Mouse (Mus musculus) CD4-positive, CD25-positive, alpha-beta regulatory T cell, adult 9 weeks (primary cell): Measurements from ENCODE around the gene Sema4g. TPM values are rescaled to one million over a fixed set of nuclear protein-coding genes. Genes with fewer than 3 reads are reported as not detected.

Experiments used
- polyA plus RNA-seq: library from polyadenylated mRNA; unstranded; fragments of 100-300 nt; shearing (Covaris generic); gene quantifications from one replicate; pipeline ENCODE4 v1.2.1, GENCODE M21; 2017

Gene Sema4g
- 0.06 TPM for polyA plus RNA-seq

DNA sequence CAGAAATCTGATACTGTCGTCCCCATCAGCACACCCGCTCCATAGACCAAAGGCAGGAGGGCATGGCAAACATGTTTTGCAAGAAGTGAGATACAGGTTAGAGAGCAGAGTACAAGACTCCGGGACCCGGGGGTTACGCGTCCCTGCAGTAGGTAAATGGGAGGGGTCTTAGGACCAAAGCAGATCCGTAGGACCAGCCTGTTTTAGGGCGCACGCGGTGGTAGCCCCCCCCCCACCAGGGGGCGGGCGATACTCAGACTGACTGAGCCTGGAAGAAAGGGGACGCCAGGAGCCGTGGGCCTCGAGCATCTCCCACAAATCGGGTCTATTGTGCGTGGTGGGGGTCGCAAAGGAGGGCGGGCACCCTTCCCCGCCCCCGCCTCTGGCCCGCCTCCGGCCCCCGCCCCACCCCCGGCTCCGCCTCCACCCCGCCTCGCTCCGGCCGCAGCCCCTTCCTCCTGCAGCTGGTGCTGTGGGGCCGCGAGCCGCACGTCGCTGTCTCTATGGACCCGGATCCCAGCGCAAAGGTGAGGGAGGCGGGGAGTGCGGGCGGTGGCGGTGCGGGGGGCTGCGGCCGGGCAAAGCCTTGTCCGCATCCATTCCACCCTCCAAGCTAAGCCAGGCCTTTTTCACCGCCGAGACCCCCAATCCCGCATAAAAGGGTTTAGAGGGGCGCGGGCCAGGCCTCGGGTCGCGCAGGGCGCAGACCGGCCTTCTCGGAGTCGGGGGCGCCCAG lies at the start of gene Sema4g:
Gene Sema4g (plus strand): TSS at position 271 of the 736 bp plus-strand sequence.

DNA sequence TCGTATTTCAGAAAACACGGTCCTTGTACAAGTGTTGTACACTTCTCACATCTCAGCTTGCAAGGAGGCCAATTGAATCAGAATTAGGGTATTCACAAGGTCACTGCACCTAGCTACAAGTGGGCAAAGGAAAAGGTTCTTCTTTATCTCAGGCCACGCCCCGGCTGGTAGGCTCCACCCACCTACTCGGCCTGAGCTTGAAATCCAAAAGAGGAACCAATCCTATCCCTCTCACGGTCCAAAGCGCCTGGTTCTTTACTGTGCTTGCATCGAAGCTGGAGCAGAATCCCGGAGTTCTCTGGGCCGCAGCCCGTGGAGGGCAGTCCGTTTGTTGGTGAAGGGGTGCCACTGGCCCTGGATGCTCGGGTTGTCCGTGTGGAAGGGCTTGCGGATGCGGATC lies 16.5 kb downstream of the Sema4g start, which contains the start of gene Twnk:
Gene Twnk (plus strand): TSS at position 220 of the 400 bp plus-strand sequence.

DNA sequence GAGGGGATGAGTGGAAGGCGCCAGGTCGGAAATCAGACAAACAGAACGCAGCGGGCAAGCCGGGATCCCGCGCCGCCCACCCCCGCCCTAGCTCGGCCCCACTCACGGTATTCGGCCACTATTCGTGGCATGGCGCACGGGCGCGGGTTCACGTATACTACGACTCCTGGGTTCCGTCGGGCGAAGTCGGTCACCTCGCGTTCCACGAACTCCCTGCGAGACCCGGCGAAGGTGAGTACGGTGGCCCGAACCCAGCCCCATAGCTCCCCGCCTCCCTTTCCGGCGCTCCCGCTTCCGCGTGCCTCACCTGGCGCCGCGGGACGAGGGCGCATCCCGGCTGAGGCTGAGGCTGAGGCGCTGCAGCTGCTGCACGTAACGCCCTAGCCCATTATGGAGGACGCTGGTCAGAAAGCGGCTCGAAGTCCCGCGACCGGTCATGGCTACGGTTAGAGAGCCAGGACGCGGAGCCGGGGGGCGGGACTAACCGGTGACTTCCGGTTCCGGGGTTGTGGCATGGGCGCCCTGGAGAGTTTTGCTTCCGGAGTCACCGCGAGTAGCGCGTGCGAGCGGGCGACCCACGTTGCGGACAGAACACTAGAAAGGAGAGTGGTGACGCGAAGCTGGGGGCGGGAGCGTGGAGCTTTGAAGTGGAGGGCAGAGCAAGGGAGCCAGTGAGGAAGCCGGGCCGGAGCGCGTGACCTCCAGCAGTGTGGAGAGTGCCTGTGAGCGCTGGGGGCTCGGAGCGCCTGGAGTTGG lies 17.2 kb downstream of the Sema4g start, which contains the start of gene Mrpl43:
Gene Mrpl43 (minus strand): TSS at position 486 of the 756 bp plus-strand sequence.

DNA sequence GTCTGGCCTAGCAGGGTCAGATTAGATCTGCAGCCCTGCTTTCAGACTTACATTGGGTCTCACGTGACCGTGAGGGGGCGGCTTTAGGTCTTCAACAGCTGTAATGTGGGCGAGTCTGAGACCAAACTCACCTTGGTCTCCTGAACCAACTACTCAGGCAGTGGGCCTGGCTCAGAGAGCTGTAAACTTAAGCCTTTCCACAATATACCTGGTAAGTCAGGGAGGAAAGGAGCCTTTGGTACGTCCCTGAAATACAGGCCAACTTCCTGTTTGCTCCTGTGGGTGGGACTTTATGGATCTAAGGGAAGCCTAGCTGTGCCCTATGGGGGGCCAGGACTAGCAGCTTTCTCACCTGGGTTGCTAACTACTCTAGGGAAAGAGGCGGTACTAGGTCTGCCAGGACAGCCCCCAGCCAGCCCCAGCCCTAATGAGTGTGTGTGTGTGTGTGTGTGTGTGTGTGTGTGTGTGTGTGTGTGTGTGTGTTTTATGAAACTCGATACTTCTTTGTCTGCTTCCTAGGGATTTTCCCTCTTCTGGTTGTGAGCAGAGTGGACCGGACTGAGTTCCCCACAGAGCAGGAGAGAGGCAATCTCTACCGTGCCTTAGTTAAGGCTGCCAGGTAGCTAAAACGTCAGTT lies 25.6 kb downstream of the Sema4g start, which contains the start of gene Lzts2:
Gene Lzts2 (plus strand): TSS at position 80 of the 637 bp plus-strand sequence.

DNA sequence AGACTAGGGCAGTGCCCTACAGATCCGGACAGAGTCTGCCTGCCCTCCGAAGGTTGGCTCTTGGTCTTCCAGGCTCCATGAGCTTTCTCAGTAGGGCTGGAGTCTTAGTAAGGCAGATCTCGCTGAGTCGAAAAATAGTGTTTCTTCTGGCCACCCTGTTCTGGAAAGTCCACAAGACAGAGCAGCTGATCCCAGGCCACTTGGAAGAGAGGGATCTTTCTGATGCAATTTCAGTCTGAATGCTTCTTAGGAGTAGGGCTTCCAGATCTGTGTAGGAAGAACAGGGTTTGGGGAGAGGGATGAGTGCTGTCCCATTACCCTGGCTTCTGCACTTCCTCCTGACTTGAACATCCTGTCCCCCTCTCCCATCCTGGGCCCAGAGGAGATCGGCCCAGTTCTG lies 56.8 kb downstream of the Sema4g start, which contains the start of gene Pdzd7:
Gene Pdzd7 (minus strand): TSS at position 67 of the 400 bp plus-strand sequence.

GRCm38 (mm10) chr19:45047417-45047934 lies 58.6 kb downstream of the Sema4g start, which contains the start of gene Sfxn3:
Gene Sfxn3 (plus strand): TSS chr19:45047503.

Other genes with a start within 250 kb of the Sema4g start
- not detected for gene Pax2, start 233.1 kb upstream of the Sema4g start, polyA plus RNA-seq
- 50.6 TPM for gene Slf2, start 58.0 kb upstream of the Sema4g start, polyA plus RNA-seq
- 21.4 TPM for gene Twnk, start 16.6 kb downstream of the Sema4g start, polyA plus RNA-seq
- 72.2 TPM for gene Mrpl43, start 17.3 kb downstream of the Sema4g start, polyA plus RNA-seq
- gene Lzts2, start 25.3 kb downstream of the Sema4g start, polyA plus RNA-seq: 2.8 TPM
- not detected for gene Pdzd7, start 56.6 kb downstream of the Sema4g start, polyA plus RNA-seq
- gene Sfxn3, start 58.4 kb downstream of the Sema4g start, polyA plus RNA-seq: 93.8 TPM
- gene Kazald1, start 86.1 kb downstream of the Sema4g start, polyA plus RNA-seq: not detected
- not detected for gene Tlx1, start 161.6 kb downstream of the Sema4g start, polyA plus RNA-seq
- gene Lbx1, start 246.7 kb downstream of the Sema4g start, polyA plus RNA-seq: not detected